Mouse (Mus musculus): ENCODE measurements around the gene Rpl29.
A peak's percentile ranks its signal among the peaks of the same experiment; 100 is the strongest.

Gene Rpl29

DNA sequence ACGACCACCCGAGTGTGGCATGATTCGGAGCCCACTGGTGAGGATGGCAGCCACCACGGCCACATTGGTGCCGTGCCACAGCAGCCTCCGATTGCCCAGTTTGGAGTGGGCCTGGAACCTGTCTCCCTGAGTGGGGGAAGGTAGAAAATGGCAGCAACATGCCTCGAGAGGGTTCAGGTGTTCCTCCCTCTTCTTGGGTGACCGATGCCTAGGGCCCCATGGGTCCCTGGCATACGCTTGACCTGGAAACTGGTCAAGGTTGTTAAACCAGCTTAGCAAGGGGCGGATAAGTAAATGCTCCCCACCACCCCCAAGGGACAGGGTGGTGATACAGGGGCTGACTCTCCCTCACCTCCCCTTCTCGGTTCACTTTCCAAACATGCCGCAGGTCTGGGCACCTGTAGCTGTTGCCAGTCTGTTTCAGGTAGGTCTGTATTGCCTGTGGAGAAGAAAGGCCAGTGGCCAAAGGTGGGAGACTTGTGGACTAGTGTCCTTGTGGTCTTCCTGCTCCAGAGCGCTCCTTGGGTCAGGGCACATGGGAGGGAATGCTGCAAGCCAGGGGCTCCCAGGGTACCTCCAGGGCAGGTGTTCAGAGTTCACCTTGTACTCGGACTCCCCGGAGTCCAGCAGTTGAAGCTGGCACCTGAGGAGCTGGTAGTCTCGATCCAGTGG lies 44.0 kb downstream of the Rpl29 start:
- DNase-seq (ENCODE audit: low spot score in 2 of 2), result peak in 1 of 2 experiments; percentile 53

DNA sequence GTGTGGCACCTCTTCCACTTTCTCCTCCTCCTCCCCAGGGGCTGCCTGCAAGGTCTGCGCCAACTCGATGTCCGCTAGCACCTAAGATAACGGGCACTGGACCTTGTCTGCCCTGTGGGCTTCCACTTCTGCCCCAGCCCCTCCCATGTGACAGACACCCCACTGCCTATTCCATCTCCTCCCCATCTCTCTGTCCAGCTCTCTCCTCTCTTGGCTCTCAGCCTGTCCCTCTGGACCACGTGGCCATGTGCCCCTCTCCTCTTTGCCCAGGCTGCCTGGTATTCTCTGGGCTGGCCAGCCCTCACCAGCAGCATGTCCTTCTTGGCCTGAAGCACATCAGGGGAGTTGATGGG lies 44.5 kb downstream of the Rpl29 start:
- DNase-seq (ENCODE audit: low spot score in 2 of 2), result peak; percentile 21 to 55

DNA sequence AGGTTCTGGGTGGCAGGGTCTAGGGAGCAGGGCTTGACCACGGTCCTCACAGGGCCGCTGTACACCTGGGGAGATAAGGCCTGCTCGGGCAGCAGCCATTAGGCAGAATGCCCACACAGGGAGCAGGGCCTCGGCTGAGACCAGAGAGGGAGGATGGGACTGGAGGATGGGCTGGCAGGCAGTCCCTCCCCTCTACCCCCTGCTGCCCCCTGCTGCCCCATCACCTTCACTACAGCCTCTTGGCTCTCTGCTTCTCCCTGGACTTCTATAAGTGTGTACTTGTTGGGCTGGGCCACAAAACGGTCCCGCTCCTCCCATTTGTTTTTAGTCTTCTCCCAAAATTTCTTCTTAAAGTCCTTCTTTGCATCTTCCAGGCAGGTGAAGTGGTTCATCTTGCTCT lies 45.2 kb downstream of the Rpl29 start:
- DNase-seq (ENCODE audit: low spot score in 2 of 2), result peak; percentile 57 to 81

DNA sequence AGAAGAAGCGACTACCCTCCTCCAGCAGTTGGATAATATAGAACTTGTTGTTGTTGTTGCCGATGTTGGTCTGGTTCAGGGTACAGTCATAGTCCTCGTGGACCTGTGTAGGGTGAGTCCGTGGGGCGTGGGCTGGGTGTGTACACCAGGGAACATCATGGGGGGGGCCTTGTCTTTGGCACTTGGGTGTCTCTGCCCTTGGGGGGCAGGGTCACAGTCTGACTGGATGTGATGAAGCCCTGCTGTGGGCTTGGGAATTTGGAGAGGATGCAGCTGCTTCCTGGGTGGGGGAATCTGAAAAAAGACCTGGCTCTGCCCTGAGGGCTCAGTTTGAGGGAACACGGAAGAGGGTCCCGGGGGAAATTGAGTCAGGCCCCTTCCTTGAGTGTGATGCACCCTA lies 45.8 kb downstream of the Rpl29 start:
- DNase-seq (ENCODE audit: low spot score in 2 of 2), result peak; percentile 43 to 62

- peak in 1 of 2 experiments; percentile 55 for DNase-seq (ENCODE audit: low spot score in 2 of 2)
These were observed 46.4 kb downstream of the Rpl29 start, which contains the start of gene Rrp9 for GRCm38 (mm10) chr9:106475663-106476001. Rrp9 (plus strand) TSS chr9:106475963.

DNA sequence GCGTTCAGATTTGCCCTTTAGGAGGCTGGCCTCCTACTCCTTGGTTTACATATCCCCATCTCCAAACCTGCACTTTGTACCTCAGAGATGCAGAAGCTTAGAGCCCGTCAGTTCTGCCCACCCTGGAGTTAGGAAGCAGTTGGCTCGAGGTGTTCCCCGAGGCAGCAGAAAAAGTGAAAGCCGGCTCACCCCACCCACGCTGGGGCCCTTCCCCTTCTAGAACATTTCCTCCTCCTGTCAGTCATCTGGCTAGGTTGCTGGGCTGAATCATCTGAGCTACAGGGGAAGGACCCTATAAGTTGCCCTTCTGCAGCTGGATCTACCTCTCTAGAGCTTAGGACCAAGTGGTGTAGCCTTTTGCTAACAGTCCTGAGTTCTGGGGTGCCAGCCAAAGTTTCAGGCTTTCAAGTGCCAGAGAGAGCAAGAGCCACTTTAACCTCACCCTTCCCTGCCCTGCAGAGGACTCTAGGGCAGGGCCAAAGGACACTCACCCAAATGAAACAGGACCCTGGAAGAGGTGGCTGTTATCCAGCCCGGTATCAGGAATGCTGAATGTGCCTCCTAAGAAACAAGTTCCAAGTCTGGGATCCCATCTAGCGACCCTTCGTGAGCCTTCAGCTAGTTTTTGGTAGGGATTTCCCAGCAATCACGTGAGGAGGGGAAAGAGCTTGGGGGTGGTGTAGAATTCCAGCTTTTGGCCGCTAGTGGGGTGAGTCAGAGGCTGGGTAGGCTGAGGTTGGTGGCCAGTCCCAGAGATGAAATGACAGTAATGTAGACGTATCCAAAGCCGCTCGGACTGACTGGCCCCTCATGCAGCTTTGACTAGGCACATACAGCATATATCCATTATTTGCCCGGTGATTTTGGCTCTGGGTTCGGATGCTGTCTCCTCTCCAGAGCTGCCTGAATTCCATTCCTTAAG lies 47.0 kb downstream of the Rpl29 start:
- peak; percentile 49 to 69 for DNase-seq (ENCODE audit: low spot score in 2 of 2)

DNA sequence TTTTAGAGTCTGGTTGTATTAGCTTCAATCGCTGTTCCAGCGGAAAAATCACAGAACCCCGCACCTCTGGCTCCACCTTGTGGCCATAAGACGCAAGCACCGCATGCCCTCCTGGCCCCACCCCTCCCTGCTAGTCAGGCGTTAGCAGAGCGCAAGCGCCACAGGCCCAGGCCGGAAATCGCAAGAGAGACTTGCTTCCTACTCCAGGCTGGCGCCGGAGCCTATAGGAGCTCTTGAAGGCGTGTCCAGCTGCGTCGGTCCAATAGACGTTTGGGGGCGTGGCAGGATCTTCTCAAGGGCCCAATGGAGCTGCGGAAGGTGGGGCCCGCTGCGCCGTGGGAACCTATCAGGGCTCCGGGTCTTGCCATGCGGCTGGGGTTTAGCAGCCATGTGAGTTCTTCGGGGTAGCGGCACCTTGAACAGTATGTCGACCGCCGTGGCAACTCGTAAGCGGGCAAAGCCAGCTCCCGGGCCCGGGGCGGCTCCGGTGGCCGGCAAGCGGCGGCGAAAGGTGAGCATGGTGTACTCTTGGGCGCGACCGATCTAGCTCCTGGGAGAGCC lies 47.8 kb downstream of the Rpl29 start, which contains the start of gene Parp3:
Gene Parp3, minus strand, starts transcription at position 26 of the 561 bp plus-strand sequence.
- DNase-seq (ENCODE audit: low spot score in 2 of 2), result peak; percentile 98 to 99

GRCm38 (mm10) chr9:106477649-106478048 lies 48.4 kb downstream of the Rpl29 start:
- no peak for DNase-seq (ENCODE audit: low spot score in 2 of 2)

DNA sequence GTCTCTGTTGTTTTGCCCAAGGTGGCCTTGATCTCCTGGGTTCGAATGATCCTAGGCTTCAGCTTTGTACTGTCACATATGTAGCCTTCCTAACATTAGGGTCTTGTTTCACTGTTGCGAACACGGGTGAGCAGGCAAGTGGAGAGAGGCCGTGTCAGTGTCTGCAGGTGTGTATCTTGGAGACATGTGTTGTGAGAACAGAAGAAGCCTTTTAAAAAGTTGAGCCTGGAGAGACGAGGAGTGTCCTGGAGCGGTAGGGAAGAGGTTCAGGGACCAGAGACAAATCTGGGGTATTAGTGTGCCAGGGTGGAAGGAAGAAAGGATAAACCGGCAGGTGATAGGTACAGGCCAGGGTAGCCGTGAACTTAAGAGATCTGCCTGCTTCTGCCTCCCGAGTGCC lies 48.8 kb downstream of the Rpl29 start:
- no peak for DNase-seq (ENCODE audit: low spot score in 2 of 2)

GRCm38 (mm10) chr9:106480541-106480940 lies 51.3 kb downstream of the Rpl29 start:
- peak in 1 of 2 experiments; percentile 55 for DNase-seq (ENCODE audit: low spot score in 2 of 2)

- DNase-seq (ENCODE audit: low spot score in 2 of 2), result peak in 1 of 2 experiments; percentile 54
These were observed 51.8 kb downstream of the Rpl29 start for GRCm38 (mm10) chr9:106481075-106481474.
